Mouse (Mus musculus): ENCODE results near the gene Map2k4. TPM values are rescaled to one million over a fixed set of nuclear protein-coding genes. Genes with fewer than 3 reads are reported as not detected.

Map2k4 gene
- polyA plus RNA-seq, 1 experiment: 18.5 TPM

- Histone ChIP-seq H3K4me3 (ENCODE audit: control insufficient read depth, insufficient read depth, low read length) (no peak overlapping the region), H3K4me1 (replicated peaks; ENCODE audit: control insufficient read depth, insufficient read depth, low read length) (no peaks in the 10 kb centered on the region; the same call in 1 of the 2 replicates), H3K36me3 (ENCODE audit: control insufficient read depth, insufficient read depth, low read length) (0 out of 2 replicates have a peak, but pooled peaks cover 5% of the 10 kb centered on the region), H3K27me3 (ENCODE audit: control insufficient read depth, insufficient read depth, low read length) (no peaks in the 10 kb centered on the region), H3K27ac (ENCODE audit: control insufficient read depth, insufficient read depth, low read length) (no peak overlapping the region)
- DNase-seq: no peak
- over 99% methylated on average over 6 of the region's 6 CpGs for WGBS
- TF ChIP-seq CTCF (IDR thresholded peaks at IDR 0.05; ENCODE audit: borderline replicate concordance, control insufficient read depth, extremely low read depth, insufficient read depth, low read length, poor library complexity) (no peak), POLR2A (IDR thresholded peaks at IDR 0.05; ENCODE audit: control insufficient read depth, extremely low read depth, insufficient read depth, low read length, poor library complexity) (no peak)
Measured at GRCm38 (mm10) chr11:65729623-65730217, 58.4 kb downstream of the Map2k4 start.

DNA sequence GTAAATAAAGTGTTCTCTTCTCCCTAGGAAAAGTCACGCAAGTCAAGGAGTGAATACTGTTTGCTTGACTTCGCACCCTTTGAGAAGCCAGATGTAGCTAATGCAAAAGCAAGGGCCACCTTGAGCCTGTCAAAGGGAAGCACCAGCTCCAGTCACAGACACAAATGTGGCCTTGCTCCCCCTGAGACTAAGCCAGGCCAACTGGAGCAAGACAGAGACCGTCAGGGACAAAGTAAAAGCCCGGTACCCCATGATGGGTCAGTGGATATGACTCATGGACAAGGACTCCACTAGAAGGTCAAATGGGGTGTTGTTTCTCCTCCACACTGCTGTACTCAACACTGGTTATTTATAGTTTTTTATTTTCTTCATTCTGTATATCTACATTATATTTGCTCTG, 59.2 kb downstream of the Map2k4 start:
- H3K4me3 ChIP-seq (ENCODE audit: control insufficient read depth, insufficient read depth, low read length): no peak overlapping the region
- H3K4me1 ChIP-seq (replicated peaks; ENCODE audit: control insufficient read depth, insufficient read depth, low read length): no peaks in the 10 kb centered on the region
- H3K27ac ChIP-seq (ENCODE audit: control insufficient read depth, insufficient read depth, low read length): no peak overlapping the region
- 0 out of 2 replicates have a peak, but pooled peaks cover 5% of the 10 kb centered on the region for H3K36me3 ChIP-seq (ENCODE audit: control insufficient read depth, insufficient read depth, low read length)
- WGBS: 96% methylated on average over 4 of the region's 4 CpGs
- TF ChIP-seq CTCF (IDR thresholded peaks at IDR 0.05; ENCODE audit: borderline replicate concordance, control insufficient read depth, extremely low read depth, insufficient read depth, low read length, poor library complexity): no peak
- no peak for TF ChIP-seq POLR2A (IDR thresholded peaks at IDR 0.05; ENCODE audit: control insufficient read depth, extremely low read depth, insufficient read depth, low read length, poor library complexity)
- no peaks in the 10 kb centered on the region for H3K27me3 ChIP-seq (ENCODE audit: control insufficient read depth, insufficient read depth, low read length)
- no peak for DNase-seq

DNA sequence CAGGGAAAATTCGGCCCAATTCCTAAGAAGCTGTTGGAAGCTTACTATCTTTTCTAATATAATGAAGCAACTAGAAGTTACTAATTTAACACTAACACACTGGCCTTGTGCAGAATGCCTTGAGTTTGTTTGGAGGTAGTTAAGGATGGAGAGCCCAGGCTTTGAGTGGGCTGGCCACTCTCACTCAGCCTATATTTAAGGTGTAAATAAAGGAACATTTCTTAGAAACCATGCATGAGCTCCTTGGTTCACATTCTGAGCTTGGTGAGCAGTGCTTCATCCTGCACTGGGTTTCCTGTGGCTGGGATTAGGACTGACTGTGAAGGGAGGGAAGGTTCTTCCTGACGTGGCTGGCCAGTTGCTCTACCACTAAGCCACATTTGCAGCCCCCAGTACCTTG, 64.4 kb downstream of the Map2k4 start:
- 87% methylated on average over 2 of the region's 2 CpGs for WGBS

DNA sequence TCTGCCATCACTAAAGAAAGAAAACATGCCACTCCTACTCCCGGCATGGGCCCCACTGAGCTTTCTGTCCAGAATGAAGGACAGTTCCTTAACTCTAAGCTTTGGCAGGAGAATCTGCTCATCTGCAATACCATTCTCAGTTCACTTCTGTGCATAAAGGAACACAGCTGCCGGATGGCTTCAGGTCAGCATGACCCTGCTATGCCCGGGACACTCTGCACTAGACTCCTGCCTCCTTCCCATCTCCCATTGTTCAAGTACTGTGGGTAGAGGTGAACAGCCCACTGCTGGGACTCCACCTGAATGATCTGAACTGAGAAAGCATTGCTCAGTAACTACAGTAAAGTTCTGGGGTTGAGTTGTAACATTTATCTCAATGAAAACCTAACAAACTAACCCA, 66.5 kb downstream of the Map2k4 start:
- Histone ChIP-seq H3K4me1 (replicated peaks; ENCODE audit: control insufficient read depth, insufficient read depth, low read length) (no peaks in the 10 kb centered on the region), H3K4me3 (ENCODE audit: control insufficient read depth, insufficient read depth, low read length) (no peak overlapping the region), H3K27me3 (ENCODE audit: control insufficient read depth, insufficient read depth, low read length) (no peaks in the 10 kb centered on the region), H3K36me3 (ENCODE audit: control insufficient read depth, insufficient read depth, low read length) (0 out of 2 replicates have a peak, but pooled peaks cover 5% of the 10 kb centered on the region), H3K27ac (ENCODE audit: control insufficient read depth, insufficient read depth, low read length) (no peak overlapping the region)
- no peak for TF ChIP-seq POLR2A (IDR thresholded peaks at IDR 0.05; ENCODE audit: control insufficient read depth, extremely low read depth, insufficient read depth, low read length, poor library complexity)
- TF ChIP-seq CTCF (IDR thresholded peaks at IDR 0.05; ENCODE audit: borderline replicate concordance, control insufficient read depth, extremely low read depth, insufficient read depth, low read length, poor library complexity): no peak
- DNase-seq: no peak
- WGBS: 97% methylated on average over 3 of the region's 3 CpGs

More for the DNA sequence above, 64.4 kb downstream of the Map2k4 start:
- Histone ChIP-seq H3K4me1 (replicated peaks; ENCODE audit: control insufficient read depth, insufficient read depth, low read length) (no peaks in the 10 kb centered on the region), H3K27ac (ENCODE audit: control insufficient read depth, insufficient read depth, low read length) (no peak overlapping the region), H3K36me3 (ENCODE audit: control insufficient read depth, insufficient read depth, low read length) (0 out of 2 replicates have a peak, but pooled peaks cover 5% of the 10 kb centered on the region), H3K4me3 (ENCODE audit: control insufficient read depth, insufficient read depth, low read length) (no peak overlapping the region), H3K27me3 (ENCODE audit: control insufficient read depth, insufficient read depth, low read length) (no peaks in the 10 kb centered on the region)
- DNase-seq: no peak
- TF ChIP-seq CTCF (IDR thresholded peaks at IDR 0.05; ENCODE audit: borderline replicate concordance, control insufficient read depth, extremely low read depth, insufficient read depth, low read length, poor library complexity): no peak
- TF ChIP-seq POLR2A (IDR thresholded peaks at IDR 0.05; ENCODE audit: control insufficient read depth, extremely low read depth, insufficient read depth, low read length, poor library complexity): no peak

DNA sequence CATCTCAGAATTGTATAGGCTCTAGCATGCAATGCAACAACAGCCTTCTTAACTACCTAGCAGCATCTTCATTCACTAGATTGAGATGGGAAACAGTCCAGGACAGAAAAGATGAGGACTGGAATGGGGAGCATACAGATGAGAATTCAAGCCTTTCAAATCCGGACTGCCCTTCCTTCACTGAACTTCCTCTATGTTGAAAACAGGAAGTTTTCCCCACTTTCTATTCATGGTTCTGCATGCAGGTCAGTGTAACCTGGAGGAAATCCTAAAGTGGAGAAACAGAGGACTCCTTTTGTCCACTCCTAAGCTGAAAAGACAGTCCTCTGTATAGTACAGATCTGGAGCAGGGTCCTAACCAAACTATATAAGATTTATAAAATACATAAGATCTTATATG, 68.1 kb downstream of the Map2k4 start:
- Histone ChIP-seq H3K4me1 (replicated peaks; ENCODE audit: control insufficient read depth, insufficient read depth, low read length) (no peaks in the 10 kb centered on the region), H3K4me3 (ENCODE audit: control insufficient read depth, insufficient read depth, low read length) (no peak overlapping the region), H3K36me3 (ENCODE audit: control insufficient read depth, insufficient read depth, low read length) (no peaks in the 10 kb centered on the region), H3K27me3 (ENCODE audit: control insufficient read depth, insufficient read depth, low read length) (no peaks in the 10 kb centered on the region), H3K27ac (ENCODE audit: control insufficient read depth, insufficient read depth, low read length) (no peak overlapping the region)
- TF ChIP-seq POLR2A (IDR thresholded peaks at IDR 0.05; ENCODE audit: control insufficient read depth, extremely low read depth, insufficient read depth, low read length, poor library complexity) (no peak), CTCF (IDR thresholded peaks at IDR 0.05; ENCODE audit: borderline replicate concordance, control insufficient read depth, extremely low read depth, insufficient read depth, low read length, poor library complexity) (no peak)
- no peak for DNase-seq
- WGBS: 64% methylated on average over 1 of the region's 1 CpGs

- DNase-seq: no peak
- 95% methylated on average over 4 of the region's 4 CpGs for WGBS
- Histone ChIP-seq H3K27me3 (ENCODE audit: control insufficient read depth, insufficient read depth, low read length) (no peaks in the 10 kb centered on the region), H3K27ac (ENCODE audit: control insufficient read depth, insufficient read depth, low read length) (no peak overlapping the region), H3K4me1 (replicated peaks; ENCODE audit: control insufficient read depth, insufficient read depth, low read length) (no peaks in the 10 kb centered on the region), H3K4me3 (ENCODE audit: control insufficient read depth, insufficient read depth, low read length) (no peak overlapping the region), H3K36me3 (ENCODE audit: control insufficient read depth, insufficient read depth, low read length) (peaks cover 5% of the 10 kb centered on the region; the same call in 1 of the 2 replicates)
- TF ChIP-seq POLR2A (IDR thresholded peaks at IDR 0.05; ENCODE audit: control insufficient read depth, extremely low read depth, insufficient read depth, low read length, poor library complexity): no peak
- TF ChIP-seq CTCF (IDR thresholded peaks at IDR 0.05; ENCODE audit: borderline replicate concordance, control insufficient read depth, extremely low read depth, insufficient read depth, low read length, poor library complexity): no peak
Measured at GRCm38 (mm10) chr11:65713830-65714229, 74.3 kb downstream of the Map2k4 start.

All from thymus, adult 2 months (tissue).